Mouse (Mus musculus) urinary bladder, postnatal 4 days (tissue): ENCODE measurements at regions not wholly inside any gene's neighbourhood (a gene's known extent, or its start where the extent isn't known, plus 50 kb on each side); places are given as distances from the start of the nearest gene placed in this dataset.

Experiments used
- DNase-seq, 2 experiments: peaks; one replicate each; pipeline ENCODE4 v3.0.0; 2021 to 2022; ENCODE audit warnings: low spot score in 2 of 2

DNA sequence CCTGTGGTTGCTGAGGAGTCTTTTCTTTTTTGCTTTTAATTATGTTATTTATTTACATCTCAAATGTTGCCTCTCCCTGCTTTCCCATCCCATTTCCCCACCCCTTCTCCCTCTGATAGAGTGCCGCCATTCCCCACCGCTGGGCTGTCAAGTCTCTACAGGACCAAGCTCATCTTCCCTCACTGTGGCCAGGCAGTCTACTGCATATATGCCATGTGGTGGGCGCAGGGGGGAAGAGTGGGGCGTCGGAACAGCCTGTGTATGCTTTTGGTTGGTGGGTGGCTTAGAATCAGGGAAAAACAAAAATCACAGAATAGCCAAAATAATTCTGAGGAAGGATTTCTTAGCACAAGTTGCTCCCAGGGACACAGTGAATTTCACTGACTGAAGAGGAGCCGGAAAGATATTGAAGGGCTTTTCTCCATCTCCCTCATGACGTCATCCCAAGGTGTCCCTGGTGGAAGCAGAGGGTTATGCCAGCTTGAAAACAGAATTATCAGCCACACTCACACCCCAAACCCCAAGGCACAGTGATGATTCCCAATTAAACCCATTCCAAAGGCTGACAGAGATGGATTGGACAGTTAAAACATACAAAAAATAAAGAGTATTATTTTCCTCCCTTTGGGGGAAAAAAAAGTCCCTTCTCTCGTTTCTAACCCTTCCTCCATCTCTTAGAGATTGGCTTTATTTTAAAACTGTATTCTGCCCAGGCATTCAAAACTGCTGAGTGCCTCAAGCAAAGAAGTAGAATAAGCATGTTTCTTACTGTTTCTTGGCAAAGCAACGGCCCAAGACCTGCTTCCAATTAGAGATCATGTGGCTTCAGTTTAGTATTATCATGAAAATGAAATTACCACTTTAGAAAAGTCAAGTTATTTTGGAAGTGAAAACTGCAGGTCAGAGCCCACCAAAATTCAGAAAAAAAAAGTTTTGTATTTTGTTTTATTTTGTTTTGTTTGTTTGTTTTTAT, 232.0 kb downstream of the Clic5 start:
- DNase-seq: no peak

- no peak for DNase-seq
Measured at GRCm38 (mm10) chr17:44422161-44422560, 233.8 kb downstream of the Clic5 start.

DNA sequence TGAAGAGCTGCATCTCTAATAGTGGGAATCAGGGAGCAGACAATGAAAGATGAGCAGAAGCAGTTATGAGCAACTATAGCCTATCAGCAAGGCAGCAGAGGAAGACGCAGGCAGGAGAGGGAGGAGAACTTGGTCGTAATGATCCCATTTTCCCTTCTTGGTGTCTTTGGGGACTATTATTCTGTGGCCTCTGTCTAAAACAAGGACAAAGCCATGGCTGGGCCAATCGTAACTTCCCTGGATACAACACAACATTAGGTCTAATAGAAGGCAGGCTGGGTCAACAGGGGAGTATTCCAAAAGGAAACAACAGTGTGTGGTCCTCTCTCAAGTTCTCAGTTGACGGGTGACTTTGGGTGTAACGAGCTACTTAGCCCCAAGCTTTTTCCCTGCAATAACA, 234.5 kb downstream of the Clic5 start:
- no peak for DNase-seq

DNA sequence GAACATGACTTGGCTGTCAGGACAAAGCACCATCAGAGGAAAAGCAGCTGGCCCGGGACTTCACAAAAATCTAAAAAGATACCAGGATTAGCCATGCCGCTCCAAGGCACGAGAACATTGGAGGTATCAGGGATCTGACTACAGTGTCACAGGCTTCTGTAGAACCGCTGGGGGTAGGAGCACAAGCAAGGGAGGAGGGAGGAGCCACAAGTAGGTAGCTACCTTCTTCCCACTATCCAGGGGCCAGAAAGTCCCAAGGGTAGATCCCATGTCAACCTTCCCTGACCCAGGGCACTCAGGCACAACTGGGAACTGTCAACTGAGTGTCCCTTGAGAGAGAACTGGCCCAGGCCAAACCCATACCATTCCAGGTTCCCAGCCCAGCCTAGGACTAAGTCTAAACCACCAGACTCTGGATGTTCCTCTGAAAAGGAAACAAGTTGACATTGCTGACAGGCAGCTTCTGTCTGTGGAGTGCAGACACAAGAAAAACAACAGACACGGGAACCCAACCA, 235.1 kb downstream of the Clic5 start:
- DNase-seq: no peak

DNA sequence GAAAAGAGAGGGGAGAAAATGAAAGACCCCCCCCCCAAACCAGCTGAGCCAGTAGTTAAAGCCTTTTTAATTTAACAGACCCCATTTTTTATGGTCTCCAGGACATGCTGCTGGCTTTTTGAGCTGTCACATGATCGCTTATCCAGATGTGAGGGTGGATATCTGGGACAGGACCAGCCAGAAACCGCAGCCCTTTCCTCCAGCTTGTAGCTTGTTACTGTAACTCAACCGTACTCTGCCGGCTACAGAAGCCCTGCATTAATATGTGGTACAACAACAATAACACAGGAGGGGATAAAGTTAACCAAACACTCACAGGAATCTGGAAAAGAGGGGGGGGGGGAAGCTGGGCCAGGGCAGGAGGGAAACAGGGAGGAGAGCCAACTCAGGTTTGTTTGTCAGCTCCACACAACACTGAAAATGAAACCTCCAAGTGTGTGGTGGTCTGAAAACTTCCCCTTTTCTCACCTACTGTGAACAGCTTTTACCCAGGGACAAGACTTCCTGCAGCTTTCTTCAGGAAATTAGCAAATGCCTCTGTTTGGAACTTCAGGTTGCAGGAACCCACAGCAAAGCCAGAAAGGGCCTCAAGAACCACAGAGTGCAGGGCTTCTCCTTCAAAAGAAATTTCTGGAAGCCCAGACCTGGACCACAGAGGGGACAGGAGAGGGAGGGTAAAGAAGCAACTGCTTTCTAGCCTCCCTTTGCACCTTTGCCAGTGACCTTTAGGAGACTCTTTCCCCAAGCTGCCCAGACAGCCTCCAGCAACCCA, 244.3 kb downstream of the Clic5 start:
- DNase-seq: no peak

- no peak for DNase-seq
Measured at GRCm38 (mm10) chr17:44433296-44433653, 244.9 kb downstream of the Clic5 start.

GRCm38 (mm10) chr17:44436536-44437043, 248.2 kb downstream of the Clic5 start:
- no peak for DNase-seq

DNA sequence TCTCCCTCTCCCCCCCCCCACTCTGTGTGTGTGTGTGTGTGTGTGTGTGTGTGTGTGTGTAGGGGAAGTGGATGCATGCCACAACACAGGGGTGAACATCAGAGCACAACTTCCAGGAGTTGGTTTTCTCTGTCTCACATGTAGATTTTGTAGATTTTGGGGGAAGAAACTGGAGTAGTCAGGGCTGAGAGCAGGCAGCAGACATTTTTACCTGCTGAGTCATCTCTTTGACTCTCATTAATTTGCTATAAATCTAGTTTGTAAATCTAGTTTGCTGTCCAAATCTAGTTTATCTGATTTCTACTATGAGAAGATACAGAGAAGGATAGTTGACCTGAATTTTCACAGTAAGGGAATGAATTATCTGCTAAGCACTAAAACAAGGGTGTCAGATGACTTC, 250.1 kb downstream of the Clic5 start:
- no peak for DNase-seq

DNA sequence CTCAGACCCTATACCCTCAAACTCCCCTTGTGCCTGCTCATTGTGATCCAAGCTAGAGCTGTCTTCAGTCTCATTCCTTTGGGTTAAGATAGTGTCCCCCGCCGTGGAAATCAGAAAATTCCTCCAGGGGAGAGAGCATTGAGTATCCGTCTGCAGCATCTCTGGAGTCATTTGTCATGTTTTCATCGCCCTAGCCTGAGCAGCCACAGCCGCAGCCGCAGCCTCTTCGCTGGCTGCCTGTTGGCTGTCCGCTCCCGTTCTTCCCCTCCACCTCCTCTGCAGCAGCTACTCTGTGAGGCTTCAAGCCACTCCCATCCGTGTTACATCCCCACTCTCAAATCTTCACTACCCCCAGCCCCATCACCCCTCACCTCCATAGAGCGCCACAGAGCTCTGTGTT, 255.1 kb downstream of the Clic5 start:
- DNase-seq: no peak

GRCm38 (mm10) chr17:44445361-44445760, 257.0 kb downstream of the Clic5 start:
- no peak for DNase-seq
